Mouse (Mus musculus) MN1 (cell line): ENCODE results near the gene Hunk.
A peak's percentile ranks its signal among the peaks of the same experiment; 100 is the strongest.

Experiments used
- DNase-seq: peaks from one replicate; pipeline ENCODE4 v3.0.0-alpha.2; 2016; ENCODE audit warnings: low spot score

The Hunk gene

DNA sequence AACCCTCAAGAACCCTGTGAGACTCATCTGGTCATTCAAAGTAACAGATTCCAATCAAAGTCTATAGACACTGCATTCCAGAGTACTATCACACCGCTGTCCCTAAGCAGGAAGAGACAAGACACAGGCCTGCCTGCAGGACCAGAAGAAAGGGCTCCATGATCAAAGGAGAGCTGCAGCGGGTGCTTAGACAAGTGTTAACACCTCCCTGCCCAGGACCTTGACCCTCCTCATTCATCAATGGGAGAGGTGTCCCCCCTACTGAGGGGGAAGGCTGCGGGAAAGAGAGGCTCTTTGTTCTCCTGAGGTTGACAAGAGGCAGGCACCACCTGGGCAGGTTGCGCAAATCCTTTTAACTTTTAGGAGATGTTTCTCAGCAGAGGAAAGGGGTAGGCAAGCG, 51.5 kb downstream of the Hunk start:
- DNase-seq, result no peak

DNA sequence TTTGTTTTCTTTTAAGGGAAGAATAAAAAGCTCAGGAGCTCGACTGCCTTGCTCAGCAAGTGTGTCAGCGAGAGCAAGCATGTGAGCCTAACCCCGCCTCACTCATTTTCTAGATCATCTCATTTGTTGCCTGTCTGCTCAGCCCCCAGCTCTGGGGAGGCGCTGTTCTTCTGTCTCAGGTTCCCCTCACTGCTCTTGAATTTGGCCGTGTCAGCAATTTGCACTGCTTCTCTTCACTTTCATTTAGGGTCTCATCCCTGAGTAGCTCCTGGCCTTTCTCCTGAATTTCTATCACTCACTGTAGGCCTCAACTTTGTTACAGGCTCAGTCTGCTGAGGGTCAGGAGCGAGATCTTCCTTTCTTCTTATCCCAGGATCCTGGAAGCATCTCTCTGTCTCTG, 53.7 kb downstream of the Hunk start:
- DNase-seq, result no peak

DNA sequence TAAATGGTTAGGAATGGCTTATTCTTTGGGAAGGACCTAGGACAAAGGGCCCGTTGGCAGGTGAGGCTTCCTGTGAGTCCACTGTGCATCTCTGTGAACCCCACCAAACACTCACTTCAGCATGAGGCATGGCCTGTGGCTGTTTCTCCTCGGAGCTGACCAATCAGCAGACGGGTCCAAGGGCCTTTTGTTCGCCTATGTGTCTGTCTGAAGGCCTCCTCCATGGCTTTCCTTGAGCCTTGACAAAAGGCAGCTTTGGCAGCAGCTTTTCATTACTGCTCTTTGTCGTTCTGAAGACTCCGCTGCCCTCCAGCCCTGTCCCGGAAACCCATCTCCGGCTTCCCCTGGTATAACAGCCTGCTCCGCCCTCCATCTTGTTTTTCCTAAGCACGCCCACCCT, 54.8 kb downstream of the Hunk start:
- no peak for DNase-seq

DNA sequence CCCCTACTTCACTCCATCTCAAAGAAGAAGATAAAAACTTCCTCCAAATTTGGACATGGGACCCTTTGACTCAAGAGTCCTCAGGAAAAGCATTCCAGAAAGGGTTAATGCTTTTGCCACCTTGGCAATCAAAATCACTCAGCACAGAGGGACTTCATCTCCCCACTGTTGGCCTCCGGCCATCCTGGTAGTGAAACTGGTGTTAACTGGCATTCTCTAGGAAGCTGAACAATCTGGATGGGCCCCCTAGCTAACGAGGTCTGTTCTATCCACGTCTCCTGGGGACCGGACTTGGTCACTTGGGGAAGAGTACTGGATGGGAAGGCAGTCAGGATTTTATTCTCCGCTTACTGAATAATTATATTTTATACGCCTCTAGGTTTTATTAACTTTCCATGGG, 57.2 kb downstream of the Hunk start:
- no peak for DNase-seq

DNA sequence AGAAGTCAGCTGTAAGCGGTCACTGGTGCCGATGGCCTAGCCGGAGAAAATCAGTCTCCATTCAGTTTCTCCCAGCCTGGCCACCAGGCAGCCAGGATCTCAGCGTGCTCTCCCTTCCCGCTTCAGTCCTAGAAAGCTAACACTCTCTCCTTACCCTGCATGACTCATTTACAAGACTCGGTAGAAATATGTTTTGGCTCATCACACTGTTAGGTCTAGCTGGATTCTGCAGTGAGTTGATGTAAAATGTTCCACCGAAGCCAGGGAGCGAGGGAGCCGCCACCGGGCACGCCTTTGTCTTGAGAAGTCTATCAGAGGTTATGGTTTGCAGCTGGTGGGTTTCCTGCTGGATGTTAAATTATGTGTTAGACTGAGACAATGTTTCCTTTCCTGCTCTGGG, 67.4 kb downstream of the Hunk start:
- DNase-seq, result peak; percentile 22

DNA sequence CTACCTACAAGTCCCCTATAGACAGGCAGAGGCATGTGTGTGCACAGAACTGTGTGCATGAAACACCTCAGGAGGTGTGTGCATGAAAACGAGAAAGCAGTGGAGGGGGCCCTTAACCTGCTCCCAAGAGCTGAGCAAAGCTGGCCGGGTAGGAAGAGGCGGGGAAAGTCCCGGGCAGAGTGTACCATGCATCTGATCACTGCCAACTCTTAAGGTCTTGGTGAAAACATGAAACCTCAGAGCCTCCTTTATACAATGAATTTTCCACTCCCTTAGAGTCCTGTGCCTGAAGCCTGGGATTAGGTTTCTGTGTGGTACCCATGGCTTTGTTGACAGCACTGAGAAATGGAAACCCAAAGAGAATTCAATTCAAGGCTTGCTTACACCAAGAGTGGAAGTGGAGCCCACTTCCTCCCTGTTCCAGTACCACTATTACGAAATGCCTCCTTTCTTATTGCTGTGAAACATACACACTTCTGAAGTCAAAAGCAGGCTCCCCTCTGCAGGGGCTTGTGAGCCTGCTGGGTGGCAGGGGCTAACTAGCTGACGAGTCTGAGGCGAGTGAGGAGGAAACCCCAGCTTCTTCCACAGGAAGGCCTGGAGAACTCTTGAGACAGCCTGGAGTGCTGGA, 70.8 kb downstream of the Hunk start:
- DNase-seq, result no peak

DNA sequence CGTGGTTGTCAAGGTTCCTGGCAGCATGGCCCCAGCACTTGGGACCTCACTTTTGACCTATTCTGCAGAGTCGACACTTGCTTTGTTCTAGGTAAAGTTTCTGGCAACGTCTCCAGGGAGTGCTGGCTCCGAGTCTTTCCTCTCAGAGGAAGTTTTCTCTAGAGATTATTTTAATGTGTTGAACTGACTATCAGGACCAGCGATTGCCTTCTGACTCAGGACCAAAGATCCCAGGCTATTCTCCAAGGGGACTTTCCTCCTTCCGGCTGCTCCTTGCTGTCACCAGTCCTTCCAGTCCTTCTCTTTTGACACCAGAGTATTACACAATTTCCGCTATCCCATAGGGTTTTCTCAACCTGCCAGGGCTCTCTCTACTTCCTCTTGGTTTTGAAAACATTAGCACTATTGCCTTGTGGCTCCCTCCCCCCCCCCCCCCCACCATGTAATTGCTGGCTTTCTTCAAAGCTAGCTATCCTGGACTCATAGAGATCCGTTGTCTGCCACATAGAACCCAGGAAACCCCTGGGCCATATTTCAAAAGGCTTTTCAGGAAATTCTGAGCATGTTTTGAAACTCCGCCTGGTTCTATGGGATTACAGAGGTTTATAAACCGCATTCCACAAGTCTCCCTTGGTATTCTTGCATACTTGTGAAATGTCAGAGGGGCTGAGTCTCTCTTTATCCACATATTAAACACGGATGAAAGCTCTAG, 73.2 kb downstream of the Hunk start:
- DNase-seq, result no peak

DNA sequence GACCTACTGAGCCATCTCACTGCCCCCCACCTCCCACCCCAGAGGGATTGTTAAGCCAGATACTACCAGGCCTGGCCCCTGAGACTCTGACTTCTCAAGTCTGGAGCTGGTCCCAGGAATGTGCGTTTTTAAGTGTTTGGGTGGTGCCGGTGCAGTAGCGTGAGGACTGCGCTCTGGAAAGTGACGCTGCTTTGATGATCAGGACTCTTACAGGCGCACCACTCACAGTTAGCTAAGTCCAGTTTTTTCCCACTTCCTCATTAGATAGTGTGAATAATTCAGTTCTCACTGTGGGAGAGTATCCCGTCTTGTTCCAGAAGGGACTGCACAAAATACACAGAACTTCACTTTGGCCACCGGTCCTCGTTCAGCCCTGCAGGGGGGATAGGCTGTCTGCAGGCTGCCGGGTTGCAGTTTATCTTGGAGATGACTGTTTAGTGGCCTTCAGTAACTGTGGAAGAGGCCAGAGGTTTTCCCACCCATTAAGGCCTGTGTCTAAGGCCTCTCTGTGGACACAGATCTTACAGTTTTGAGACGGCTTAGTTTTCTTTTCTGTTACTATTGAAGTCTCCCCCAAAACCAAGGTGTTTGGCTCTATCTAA, 75.6 kb downstream of the Hunk start:
- DNase-seq, result no peak

DNA sequence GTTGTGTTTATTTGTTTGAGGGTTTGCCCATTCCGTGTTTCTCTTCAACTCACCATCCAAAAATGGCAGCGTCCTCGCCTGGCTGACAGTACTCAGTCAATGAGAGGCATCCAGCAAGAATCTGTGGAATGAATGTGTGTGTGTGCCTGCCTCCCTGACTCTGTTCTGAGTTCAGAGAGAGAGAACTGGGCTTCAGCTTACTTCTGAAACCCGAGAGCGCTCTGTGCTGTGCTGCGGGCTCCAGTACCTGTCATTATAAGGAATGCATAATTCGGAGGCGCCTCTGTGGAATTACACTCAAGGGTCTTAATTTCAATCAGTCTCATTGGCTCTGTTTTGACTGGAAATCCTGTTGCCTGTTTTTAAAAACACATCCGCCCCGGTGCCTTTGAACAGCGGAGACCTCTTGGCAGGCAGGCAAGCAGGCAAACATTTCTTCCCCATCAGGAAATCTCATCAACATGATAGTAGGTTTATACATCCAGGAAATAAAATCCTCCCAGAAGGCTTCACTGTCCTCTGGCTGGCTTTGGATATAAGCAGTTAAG, 77.0 kb downstream of the Hunk start:
- DNase-seq, result no peak

DNA sequence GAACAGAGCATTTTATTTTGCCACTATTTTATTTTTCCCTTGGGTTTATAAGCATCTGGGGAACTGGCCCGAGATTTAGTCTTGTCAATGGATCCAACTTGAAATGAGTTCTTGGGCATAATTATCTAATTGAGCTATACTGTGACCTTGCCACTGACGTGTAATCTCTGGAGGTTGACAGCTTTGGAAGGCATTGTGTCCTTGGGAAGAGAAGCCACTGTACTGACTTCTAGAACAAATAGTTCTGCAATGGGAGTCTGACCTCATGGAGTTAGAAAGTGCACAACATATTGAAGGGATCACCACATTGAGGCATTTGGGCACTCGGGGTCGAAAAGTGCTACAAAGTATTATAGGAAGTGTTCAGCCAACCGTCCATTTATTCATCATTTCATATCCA, 79.3 kb downstream of the Hunk start:
- DNase-seq, result no peak

DNA sequence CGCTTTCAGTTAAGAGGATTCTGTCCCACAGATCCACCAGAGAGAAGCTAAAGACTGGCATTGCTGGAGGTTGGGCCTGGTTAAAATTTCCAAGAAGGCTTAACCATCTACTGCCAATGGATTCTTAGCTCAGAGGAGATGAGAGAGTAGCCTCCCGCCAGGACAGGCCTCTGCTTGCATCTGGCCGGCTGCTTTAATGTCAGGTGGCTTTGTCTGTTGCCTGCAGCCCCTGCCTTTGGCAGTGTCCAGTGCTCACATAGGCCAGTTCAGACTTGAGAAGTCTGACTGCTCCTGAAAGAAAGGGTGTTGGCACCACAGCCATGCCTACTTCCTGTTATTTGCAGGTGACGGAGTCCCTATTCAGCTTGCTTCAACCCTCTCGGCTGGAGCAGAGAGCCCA, 82.5 kb downstream of the Hunk start:
- DNase-seq, result no peak

DNA sequence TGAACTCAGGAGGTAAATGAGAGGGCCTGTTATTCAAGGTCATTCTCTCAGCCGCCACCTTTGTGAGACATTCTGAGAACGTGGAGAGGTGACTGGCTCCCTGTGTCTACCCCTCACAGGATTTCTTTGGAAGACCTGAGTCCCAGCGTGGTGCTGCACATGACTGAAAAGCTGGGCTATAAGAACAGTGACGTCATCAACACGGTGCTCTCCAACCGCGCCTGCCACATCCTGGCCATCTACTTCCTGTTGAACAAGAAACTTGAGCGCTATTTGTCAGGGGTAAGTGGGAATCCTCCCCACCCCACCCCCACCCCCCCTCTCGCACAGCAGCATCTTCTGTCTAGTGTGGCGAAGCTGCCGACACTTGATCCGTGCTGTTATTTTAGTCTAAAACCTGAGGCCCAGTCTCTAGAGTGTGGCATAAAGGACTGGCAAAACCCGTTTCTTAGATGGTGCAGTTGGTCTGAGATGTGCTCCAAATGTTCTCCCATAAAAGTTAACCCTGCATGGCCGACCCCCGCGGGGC, 90.0 kb downstream of the Hunk start:
- DNase-seq, result no peak

DNA sequence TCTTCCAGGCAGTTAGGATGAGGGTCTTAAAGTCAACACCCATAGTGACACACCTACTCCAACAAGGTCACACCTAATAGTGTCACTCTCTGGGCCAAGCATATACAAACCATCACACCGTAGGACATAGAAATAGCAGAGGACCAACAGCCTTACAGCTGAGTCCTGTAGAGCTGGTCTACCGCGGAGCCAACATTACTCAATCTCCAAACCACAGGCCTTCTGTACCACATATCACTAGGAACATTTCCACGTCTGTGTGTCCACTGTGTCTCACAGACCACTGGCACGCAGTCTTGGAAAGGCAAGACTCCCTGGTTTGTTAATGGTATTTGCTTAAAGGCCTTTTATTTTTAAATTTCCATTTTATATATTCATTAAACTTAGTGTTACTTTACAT, 95.8 kb downstream of the Hunk start:
- DNase-seq, result no peak

DNA sequence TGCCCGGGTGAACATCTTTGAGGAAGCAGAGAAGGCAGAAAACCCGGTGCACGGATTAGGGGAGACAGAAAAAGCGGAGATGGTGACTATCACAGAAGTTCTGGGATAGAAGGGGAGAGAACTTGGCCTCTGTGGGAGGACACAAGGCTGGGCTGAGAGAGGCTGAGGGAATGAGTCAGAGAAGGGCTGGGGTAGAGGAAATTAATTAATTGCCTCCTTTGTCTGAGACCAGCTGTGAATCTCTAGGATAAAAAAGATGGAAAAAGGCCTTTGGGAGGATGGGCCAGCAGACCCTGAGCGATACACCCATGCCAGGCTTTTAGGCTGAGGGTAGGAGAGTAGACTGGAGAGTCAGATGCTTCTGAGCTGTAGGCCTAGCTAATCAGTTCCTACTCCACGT, 97.5 kb downstream of the Hunk start:
- DNase-seq, result peak; percentile 42

DNA sequence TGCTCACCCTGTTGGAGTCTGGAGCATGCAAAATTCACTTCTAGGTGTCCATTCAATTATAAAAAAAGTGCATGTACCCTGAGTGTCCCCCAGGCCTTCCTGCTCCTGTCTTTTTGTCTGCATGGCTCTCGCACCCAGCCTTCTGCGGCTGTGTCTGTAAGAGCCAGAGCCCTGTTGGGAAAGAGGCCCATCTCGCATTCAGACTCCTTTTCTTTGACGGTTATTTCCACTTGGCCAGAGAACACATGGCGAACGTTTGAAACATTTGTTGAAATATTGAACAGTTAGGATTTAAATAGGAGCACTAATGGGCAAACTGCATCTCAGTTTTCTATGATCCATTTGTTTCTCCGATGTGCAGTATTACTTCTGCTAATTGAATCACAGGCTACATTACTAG, 99.3 kb downstream of the Hunk start:
- DNase-seq, result no peak

DNA sequence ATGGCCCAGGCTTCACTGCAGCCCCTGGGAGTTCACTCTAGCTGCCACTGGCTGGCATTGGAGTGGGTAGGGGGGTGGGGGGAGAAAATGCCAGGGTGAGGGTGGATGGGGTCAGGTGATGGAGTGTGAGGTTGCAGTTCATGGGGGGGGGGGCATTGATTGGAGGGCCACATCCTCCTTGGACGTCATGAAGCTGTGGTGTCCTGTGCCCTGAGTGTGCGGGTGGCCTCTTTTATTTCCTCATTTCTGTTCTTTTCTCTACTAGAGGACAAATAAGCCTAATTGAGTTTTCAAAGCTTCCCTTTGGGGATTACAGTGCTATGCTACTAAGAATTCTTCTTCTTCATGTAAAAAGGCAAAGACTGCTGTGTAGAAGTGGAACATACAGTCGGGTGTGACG, 99.8 kb downstream of the Hunk start:
- no peak for DNase-seq

DNA sequence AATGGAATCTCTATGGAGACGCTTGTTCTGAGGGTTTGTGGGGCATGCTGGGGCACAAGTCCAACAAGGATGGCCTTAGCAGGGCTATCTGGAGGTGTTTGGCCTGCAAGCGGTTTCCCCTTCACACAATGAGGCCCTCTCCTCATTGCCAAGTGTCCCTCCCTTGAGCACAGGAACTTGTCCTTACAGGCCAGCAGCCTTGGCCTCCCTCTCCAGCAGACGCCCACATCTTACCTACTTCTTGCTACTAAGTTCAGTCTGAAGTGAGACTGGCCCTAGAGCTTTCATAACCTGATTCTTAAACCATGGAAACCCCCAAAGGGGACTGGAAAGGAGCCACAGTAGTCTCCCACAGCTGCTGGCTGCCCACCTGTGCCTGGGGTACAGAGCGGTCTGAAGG, 104.3 kb downstream of the Hunk start:
- DNase-seq, result no peak

DNA sequence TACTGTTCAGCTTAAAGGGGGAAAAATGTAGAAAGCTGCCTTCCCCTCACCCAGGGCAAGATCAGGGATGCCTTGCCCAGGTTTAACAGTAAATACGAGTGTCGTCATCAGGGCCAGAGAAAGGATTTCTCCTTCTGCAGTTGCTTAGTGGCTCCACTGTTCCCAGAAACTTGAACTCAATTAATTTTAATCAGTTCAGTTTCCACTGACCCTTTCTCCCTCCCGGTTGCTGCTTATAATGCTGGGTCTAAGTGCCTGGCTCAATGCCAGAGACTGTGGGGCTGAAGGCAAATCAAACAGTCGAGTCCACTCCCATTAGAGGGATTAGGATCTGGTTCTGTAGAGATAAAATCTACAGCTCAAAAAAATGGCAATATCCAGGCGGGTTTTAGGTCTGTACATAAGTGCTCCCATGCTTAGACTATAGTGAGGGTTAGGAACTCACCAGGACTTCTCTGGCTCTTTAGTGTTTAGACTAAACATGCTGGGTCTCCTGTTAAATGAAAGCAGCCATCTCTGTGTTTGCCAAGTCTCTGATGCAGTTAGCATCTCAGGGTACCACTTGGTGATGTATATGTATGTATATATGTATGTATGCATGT, 106.2 kb downstream of the Hunk start:
- DNase-seq, result peak; percentile 66

DNA sequence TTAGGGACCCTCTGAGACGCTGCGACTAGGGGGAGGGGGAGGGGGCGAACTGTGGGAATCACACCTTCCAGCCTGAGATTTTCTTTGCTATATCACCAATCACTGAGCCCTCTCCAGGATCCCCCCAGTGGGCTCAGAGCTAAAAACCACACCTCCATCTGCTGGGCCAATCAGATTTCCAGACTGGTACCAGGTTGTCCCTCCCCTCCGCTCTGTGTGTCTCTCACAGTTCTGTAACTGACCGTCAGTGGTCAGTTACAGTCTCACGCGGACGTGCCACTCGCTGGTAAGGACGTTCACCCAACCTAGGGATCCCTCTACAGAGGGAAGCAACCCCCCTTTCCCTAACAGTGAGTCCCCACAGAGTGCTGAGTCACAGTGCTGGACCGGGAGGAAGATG, 111.1 kb downstream of the Hunk start:
- DNase-seq, result peak; percentile 58

DNA sequence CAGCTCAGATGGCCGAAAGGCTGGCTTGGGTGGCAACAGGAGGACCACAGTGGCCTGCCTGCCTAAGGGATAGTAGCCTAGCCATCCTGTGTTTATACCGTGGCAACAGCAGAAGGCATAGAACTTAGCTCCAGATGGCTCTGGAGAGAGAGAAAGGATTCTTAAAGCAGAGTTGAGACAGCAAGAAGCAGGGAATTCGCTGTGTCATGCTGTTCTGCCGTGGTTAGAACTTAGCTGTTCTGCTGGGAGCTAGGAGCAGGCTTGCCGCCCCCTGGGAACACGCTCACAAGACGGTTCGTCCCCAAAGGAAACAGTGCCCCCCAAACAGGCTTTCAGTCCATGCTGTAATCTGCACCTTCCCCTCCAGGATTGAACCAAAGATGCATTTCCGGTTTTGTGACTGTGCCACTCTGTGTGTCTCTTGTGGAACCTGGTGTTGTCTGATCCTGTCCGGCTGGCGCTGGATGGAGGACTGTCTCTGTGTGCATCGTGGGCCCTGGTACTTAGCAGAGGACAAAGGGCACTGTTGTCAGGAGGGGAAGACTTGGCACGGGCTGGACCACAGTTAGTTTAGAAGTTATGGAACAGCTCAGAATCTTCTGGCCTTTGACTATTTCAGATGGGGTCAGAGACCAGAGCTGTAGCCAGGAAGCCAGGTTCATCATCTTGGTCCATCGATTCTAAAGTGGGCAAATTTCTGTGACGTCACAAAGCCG, 112.1 kb downstream of the Hunk start:
- peak; percentile 26 for DNase-seq

DNA sequence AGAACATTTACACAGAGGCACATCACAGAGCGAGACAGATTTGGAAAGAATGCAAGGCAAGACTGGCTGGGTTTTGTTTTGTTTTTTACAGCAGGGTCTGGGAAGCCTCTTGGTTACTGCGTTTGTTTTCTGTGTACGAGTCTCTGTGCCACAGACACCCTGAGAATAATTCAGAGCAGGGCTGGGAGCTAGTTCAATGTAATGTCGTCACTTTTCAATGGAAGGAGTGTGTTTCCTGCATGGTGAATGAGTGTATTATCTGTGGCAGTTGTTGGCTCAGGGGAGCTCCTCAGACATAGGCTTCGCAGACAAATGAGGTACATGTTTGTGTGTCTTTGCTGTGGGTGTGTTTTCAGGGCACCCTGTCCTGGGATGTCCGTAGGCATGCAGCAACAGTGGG, 115.0 kb downstream of the Hunk start:
- no peak for DNase-seq

DNA sequence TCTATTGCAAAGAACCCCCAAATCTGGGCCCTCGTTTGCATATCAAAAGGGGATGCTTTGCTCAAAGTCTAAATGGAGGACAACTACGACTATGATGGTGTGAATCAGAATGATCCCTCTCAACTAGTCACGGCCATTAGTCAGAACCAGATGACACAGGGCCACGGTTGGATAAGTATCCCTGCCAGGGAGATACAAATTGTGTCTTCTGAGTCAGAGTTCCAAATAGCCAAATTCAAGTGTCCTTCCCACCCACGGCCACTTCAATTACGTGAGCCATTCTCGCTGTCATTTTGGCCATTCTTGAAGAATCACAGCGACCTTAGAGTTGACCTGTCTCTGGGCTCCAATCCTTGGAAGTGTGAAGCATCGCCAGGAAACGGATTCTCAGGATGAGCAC, 119.4 kb downstream of the Hunk start:
- no peak for DNase-seq
